Mouse (Mus musculus) T-helper 2 cell (primary cell): Measurements from ENCODE around the gene Sun3.

Experiments
- in situ Hi-C: fragments of 300-600 bp; cut with MboI, MseI; formaldehyde crosslinking; loops from one replicate; pipeline ENCODE4 v1.15.1; 2025; ENCODE audit warnings: high pct_unique_total_duplicates

Gene Sun3

GRCm38 (mm10) chr11:9048703-9049060 lies at the start of gene Sun3:
TSS of gene Sun3 (minus strand) at chr11:9048991.
- in situ Hi-C loops = no loop called here

- in situ Hi-C loops = no loop called here
Observed at GRCm38 (mm10) chr11:9076444-9076843, 27.7 kb upstream of the Sun3 start.

- in situ Hi-C loops = loop anchor here (10.0 kb wide), 1 partner anchor 526 kb away; no protein-coding TSS in a partner anchor
Observed at GRCm38 (mm10) chr11:9060484-9060883, 11.7 kb upstream of the Sun3 start.

GRCm38 (mm10) chr11:9060029-9060428 lies 11.2 kb upstream of the Sun3 start:
- in situ Hi-C loops = loop anchor here (10.0 kb wide), 1 partner anchor 525 kb away; no protein-coding TSS in a partner anchor

DNA sequence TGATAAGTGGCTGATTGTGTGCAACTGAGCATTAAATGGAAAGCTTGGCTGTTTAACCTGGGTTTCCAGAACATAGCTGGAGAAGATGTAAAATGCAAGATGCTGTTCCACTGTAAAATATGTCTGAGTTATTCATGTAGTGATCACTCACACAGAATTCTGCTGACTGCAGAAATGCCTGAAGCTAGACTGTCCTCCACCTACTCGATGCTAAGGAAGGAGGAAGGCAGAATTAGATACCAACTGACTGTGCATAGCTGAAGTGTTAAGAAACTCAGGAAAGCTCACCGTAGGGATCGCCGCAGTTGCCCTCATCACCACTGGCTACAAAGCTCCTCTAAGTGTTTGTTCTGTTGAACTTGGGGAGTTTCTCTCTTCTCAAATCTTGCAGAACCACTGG lies 8.9 kb upstream of the Sun3 start:
- in situ Hi-C loops = loop anchor here (10.0 kb wide), 1 partner anchor 1517 kb away; no protein-coding TSS in a partner anchor

GRCm38 (mm10) chr11:9056937-9057336 lies 8.1 kb upstream of the Sun3 start:
- in situ Hi-C loops = loop anchor here (10.0 kb wide), 1 partner anchor 1518 kb away; no protein-coding TSS in a partner anchor

DNA sequence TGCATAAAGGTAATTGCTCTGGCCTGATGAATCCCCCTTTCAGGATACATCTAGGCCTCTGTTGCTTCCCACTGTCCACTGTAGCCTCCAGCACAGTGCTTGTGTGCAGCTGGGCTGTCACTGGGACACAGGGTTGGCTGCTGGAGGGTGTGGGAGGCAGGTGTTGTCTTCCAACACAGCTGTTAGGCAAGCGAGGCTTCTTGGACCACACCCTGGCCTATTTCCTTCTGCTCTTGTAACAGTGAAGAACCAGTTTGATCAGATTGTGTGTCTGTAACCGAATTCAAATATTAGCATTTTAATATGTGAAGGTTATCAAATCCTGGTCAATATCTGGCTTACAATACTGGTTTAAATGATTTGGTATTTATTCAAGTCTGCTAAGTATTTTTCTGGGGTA lies 3.1 kb upstream of the Sun3 start:
- in situ Hi-C loops = loop anchor here (10.0 kb wide), 1 partner anchor 1523 kb away; no protein-coding TSS in a partner anchor

DNA sequence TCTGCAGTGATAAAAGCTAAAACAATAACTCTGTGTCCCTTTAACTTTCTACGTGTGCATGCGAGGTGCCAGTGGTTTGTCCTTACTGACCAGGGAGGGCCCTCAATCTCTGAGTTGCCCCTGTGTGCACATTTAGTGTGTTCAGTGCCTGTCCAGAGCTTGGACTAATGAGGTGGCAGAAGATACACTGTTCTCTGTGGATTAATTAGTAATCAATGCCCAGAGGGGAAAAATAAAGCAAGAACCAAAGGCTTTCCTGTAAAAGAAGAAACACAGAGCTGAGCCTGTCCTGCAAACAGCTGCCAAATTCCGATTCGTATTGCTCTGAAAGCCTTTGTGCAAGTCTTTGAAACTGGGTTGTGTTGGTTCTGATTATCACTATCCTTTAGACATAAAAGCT lies 1.4 kb upstream of the Sun3 start:
- in situ Hi-C loops = loop anchor here (10.0 kb wide), 1 partner anchor 1525 kb away; no protein-coding TSS in a partner anchor

DNA sequence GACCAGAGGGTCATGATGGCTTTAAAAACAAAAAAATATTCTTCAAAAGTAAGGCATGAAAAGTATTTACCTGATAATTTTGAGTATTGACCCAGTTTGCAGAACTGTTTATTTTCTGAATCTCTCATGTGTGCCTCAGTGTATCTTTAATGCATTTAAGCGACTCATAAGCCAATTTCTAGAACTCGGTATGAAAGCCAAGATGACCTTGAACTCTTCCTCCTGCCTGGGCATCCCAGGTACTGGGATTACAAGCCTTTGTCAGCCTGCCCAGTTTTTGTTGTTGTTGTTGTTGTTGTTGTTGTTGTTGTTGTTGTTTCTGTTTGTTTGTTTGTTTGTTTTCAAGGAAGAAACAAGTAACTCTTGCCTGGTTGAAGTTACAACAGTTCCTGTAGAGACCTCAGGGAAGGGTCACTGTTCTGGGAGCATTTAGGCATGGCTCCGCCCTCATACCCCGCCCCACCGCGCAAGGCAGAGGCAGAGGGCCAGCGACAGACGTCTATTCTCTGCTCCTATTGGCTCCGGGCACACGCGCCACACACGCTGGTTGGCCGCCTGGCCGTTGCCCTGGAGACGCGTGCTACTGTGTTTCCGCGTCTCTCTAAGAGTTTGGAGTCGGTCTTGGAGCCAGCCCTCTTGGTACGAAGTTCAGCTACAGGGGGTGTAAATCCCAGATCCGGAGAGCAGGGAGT lies 634 bp downstream of the Sun3 start, which contains the start of gene Gm11992:
Gene Gm11992, plus strand, starts transcription at position 584 of the 692 bp plus-strand sequence.
- in situ Hi-C loops = no loop called here

- in situ Hi-C loops = no loop called here
Observed at GRCm38 (mm10) chr11:9047044-9047443, 1.7 kb downstream of the Sun3 start.

DNA sequence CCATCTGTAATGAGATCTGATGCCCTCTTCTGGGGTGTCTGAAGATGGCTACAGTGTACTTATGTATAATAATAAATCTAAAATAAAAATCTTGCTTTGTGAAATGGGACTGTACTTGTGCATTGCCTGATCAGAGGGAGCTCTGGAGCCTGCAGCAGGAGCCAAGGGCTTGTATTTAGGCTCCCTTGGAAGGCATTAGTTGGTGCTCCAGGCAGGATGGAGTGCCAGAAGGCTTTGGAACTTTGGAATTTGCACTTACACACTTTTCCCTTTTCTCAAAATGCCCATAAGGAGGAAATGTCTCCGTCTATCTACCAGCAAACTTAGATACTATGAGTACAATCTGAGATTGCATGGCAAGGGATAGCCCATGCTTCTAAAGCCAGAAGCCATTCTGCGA lies 2.2 kb downstream of the Sun3 start:
- in situ Hi-C loops = no loop called here

DNA sequence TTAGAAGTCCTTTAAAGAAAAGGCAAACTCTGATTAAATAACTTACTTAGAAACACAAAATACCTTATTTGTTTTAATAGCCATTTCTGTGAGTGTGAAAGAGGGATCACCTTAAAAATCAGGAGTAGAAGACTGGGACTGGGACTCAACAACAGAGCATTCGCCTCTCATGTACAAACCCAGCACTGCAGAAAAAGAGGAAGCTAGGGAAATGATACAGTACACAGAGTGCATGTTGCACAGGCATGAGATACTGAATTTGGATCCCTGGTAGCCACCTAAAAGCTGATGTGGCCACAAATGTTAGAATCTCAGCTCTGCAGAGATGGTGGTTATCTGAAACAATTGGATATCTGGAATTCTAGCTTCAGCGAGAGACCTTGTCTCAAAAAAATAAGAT lies 17.3 kb downstream of the Sun3 start:
- in situ Hi-C loops = no loop called here

DNA sequence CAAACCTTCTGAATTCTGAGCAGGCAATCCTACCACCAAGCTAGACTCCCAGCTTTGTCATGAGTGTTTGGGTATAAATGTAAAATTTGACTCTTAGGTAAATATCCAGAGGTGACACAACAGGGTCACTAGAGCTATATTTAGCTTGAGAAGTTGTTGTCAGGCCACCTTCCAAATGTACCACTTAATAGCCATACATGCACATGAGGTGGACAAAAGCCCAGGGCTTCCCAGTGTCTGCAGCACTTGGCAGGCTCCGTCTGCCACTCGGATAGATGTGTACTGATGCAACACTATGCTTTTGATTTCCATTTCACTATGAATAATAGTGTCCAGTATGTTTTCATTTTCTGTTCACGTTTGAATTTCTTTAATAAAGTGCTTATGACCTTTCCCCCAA lies 23.6 kb downstream of the Sun3 start:
- in situ Hi-C loops = no loop called here

GRCm38 (mm10) chr11:9024782-9025181 lies 24.0 kb downstream of the Sun3 start:
- in situ Hi-C loops = no loop called here

GRCm38 (mm10) chr11:9020207-9020606 lies 28.6 kb downstream of the Sun3 start:
- in situ Hi-C loops = no loop called here

- in situ Hi-C loops = no loop called here
Observed at GRCm38 (mm10) chr11:9018491-9019267, 30.1 kb downstream of the Sun3 start.

GRCm38 (mm10) chr11:9014740-9015139 lies 34.1 kb downstream of the Sun3 start:
- in situ Hi-C loops = no loop called here

DNA sequence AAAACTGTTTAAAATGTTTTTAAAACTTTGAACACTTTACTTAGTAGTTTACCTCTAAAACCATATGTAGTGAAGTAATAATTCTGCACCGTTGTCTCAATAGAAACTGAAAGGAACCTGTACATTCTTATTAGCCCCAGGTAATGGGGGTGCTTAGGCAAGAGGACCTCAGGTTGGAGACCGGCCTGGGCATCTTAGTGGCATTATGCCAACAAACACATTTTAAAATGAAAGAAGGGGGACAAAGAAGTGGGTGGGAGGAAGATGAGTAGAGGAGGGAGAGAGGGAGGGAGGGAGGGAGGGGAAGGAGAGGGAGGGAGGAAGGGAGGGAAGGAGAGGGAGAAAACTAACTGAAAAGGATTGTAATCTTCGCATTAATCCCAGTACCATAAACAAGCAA lies 37.4 kb downstream of the Sun3 start:
- in situ Hi-C loops = no loop called here

DNA sequence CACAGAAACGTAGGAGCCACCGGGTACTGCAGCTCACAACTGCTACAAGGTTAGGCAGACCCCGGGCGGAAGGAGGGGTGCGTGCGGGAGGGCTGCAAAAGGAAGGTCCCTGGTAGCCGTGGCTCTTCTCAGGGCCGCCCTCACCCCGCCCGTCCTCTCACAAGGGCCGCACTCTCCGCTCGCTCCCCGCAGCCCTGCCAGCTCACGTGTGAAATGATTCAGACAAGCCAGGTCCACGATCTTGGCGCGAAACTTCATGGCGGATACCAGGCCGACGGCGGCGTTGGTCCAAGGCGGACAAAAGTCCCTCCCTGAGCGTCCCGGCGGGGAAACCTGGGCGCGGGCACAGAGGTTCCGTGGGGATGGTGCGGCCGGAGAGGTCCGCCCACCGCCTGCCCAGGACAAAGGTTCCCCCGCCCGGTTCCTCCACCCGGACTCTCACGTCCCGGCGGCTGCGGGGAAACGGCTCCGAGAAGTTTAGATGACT lies 37.9 kb downstream of the Sun3 start, which contains the start of gene Hus1:
Gene Hus1, minus strand, starts transcription at position 339 of the 487 bp plus-strand sequence.
- in situ Hi-C loops = no loop called here

DNA sequence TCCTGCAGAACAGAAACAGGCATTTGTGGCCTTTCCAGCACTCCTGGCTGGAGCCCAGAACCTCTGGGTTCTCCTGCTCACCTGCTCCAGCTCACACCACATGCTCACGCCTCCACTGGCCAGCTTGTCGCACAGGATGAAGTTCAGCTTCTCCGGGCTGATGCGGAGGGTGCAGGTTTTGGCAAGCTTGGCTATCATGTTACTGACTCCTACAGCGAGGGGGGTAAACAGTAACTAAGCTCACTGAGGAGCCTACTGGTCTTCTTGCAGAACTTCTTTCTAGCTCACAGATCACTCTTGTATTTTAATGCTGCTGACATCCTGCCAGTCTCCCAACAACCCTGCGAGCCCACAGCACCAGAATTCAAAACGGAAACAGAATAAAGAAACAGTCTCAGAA lies 38.4 kb downstream of the Sun3 start:
- in situ Hi-C loops = no loop called here

DNA sequence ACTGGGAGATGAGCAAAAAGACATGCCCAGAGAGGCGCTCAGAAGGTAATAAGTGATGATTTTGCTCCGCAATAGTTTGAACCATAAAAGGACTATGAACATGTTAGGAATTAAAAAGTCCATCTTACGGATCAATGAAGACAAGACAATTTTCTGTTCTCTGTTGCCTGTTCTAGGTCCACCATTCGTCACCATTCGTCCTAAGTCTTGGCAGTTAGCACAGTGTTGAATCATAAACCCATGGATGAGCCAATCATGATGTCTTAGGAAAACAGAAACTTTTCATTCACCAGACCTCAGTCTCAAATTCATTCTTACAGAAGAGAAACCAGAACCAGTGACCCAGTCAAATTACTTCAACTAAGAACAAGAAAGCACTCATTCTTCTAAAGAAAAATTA lies 40.0 kb downstream of the Sun3 start:
- in situ Hi-C loops = no loop called here

GRCm38 (mm10) chr11:8988084-8988483 lies 60.7 kb downstream of the Sun3 start:
- in situ Hi-C loops = loop anchor here (5.0 kb wide), 1 partner anchor 149 kb away; no protein-coding TSS in a partner anchor
